Mouse (Mus musculus) cerebellum, adult 2 months (tissue): ENCODE data around the gene Ccdc144b. TPM values are rescaled to one million over a fixed set of nuclear protein-coding genes. Genes with fewer than 3 reads are reported as not detected.

Source experiments
- DNase-seq, 2 experiments: peaks; one replicate each; pipeline ENCODE4 v3.0.0; 2021
- H3K27ac ChIP-seq: fragments of 200-500 bp; 2 replicates; pipeline ENCODE4 v1.5.1; 2012; ENCODE audit warnings: low read length, control low read depth, inconsistent platforms; ENCODE audit not compliant: insufficient read depth
- H3K27me3 ChIP-seq: fragments of 200-500 bp; 2 replicates; pipeline ENCODE4 v1.6.1; 2012; ENCODE audit warnings: inconsistent platforms, mild to moderate bottlenecking, low read length, moderate library complexity; ENCODE audit not compliant: control insufficient read depth, insufficient read depth
- H3K4me1 ChIP-seq: fragments of 200-500 bp; 2 replicates; pipeline ENCODE4 v1.6.1; 2011; ENCODE audit warnings: low read length; ENCODE audit not compliant: control insufficient read depth, insufficient read depth
- H3K4me3 ChIP-seq: fragments of 200-500 bp; replicated peaks from 2 replicates; pipeline ENCODE3; 2011; ENCODE audit warnings: mild to moderate bottlenecking, low read depth, low read length, control low read depth; ENCODE audit not compliant: insufficient read depth
- CTCF ChIP-seq: fragments of 200-500 bp; IDR thresholded peaks from 2 replicates; pipeline ENCODE4 v1.5.1; 2011; ENCODE audit warnings: low read depth, mild to moderate bottlenecking, control low read depth, low read length, moderate library complexity, borderline replicate concordance; ENCODE audit not compliant: insufficient read depth
- POLR2A ChIP-seq: fragments of 200-500 bp; IDR thresholded peaks from 2 replicates; pipeline ENCODE4 v1.6.1; 2011; ENCODE audit warnings: low read length, control low read depth, borderline replicate concordance; ENCODE audit not compliant: insufficient read depth
- WGBS: fragments of 180-500 bp; shearing (Covaris S2); methylation state at CpG from one replicate; pipeline ENCODE4 v1.1.7; 2018; 5-methylcytosine and 5-hydroxymethylcytosine counted together
- polyA plus RNA-seq: library from polyadenylated mRNA; depleted of rRNA; stranded (reverse); fragments of >200 nt; gene quantifications from 2 replicates; pipeline ENCODE4 v1.2.3, GENCODE M21; 2012

The Ccdc144b gene
- polyA plus RNA-seq, 1 experiment = not detected

GRCm38 (mm10) chr3:36064592-36065061 lies 11.3 kb upstream of the Ccdc144b start:
- Histone ChIP-seq H3K4me1 (peaks cover 5% of the 10 kb centered on the region; the same call in 1 of the 2 replicates), H3K4me3 (no peak overlapping the region), H3K27me3 (no peaks in the 10 kb centered on the region), H3K27ac (no peak overlapping the region)
- no peak for TF ChIP-seq CTCF
- no peak for TF ChIP-seq POLR2A
- 95% methylated on average over 1 of the region's 1 CpGs for WGBS
- no peak for DNase-seq

- WGBS = 32% methylated on average over 8 of the region's 8 CpGs
- Histone ChIP-seq H3K4me1 (no peaks in the 10 kb centered on the region), H3K4me3 (no peak overlapping the region), H3K27ac (no peak overlapping the region), H3K27me3 (no peaks in the 10 kb centered on the region)
- peak; percentile 36 to 51 for DNase-seq
- TF ChIP-seq CTCF (peak; percentile 67), POLR2A (no peak)
Measured at GRCm38 (mm10) chr3:36060096-36060850, 6.9 kb upstream of the Ccdc144b start.

- WGBS = 71% methylated on average over 1 of the region's 1 CpGs
- Histone ChIP-seq H3K4me3 (no peak overlapping the region), H3K27me3 (no peaks in the 10 kb centered on the region), H3K27ac (no peak overlapping the region), H3K4me1 (no peaks in the 10 kb centered on the region)
- TF ChIP-seq CTCF = no peak
- TF ChIP-seq POLR2A = no peak
- DNase-seq = no peak
Measured at GRCm38 (mm10) chr3:36049106-36049505, 4.2 kb downstream of the Ccdc144b start.

DNA sequence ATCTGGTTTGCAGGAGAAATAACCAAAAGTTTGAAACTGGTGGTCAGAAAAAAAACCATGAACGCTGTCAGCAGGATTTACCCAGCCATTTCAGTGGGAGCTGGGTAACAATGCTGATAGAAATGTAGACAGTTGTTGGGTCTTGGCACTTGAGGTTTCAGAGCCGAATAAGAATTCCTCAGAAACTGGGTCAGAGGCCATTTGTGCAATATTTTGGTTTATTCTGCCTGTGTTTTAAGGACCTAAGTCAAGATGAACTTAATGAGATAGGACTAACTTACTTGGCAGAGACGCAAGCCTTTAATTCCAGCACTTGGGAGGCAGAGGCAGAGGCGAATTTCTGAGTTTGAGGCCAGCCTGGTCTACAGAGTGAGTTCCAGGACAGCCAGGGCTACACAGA lies 8.3 kb downstream of the Ccdc144b start:
- Histone ChIP-seq H3K27ac (no peak overlapping the region), H3K4me3 (no peak overlapping the region), H3K27me3 (no peaks in the 10 kb centered on the region), H3K4me1 (no peaks in the 10 kb centered on the region)
- DNase-seq = no peak
- 73% methylated on average over 4 of the region's 4 CpGs for WGBS
- no peak for TF ChIP-seq POLR2A

DNA sequence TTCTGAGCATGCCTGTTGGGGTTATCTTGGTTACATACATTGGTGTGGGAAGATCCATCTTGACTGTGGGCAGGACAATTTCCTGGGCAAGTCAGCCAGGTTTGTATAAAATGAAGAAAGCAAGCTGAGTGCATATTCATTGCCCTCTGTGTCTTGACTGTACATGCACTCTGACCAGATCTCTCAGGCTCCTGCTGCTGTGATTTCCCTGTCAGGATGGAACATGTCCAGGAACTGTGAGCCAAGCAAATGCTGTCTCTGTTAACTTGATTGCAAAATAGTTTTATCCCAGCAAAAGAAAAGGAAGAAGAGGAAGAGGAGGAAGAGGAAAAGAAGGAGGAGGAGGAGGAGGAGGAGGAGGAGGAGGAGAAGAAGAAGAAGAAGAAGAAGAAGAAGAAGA lies 8.8 kb downstream of the Ccdc144b start:
- Histone ChIP-seq H3K4me1 (no peaks in the 10 kb centered on the region), H3K27ac (no peak overlapping the region), H3K27me3 (no peaks in the 10 kb centered on the region), H3K4me3 (no peak overlapping the region)
- TF ChIP-seq CTCF (no peak), POLR2A (no peak)
- DNase-seq = no peak

- no peak for DNase-seq
- WGBS = 15% methylated on average over 6 of the region's 6 CpGs
- Histone ChIP-seq H3K4me3 (no peak overlapping the region), H3K27ac (no peak overlapping the region), H3K4me1 (no peaks in the 10 kb centered on the region), H3K27me3 (no peaks in the 10 kb centered on the region)
- no peak for TF ChIP-seq POLR2A
- TF ChIP-seq CTCF = no peak
Measured at GRCm38 (mm10) chr3:36031740-36032510, 21.4 kb downstream of the Ccdc144b start.

- no peak for DNase-seq
- H3K27ac ChIP-seq = no peak overlapping the region
- 92% methylated on average over 4 of the region's 4 CpGs for WGBS
- no peak for TF ChIP-seq POLR2A
- no peak for TF ChIP-seq CTCF
- H3K4me3 ChIP-seq = no peak overlapping the region
- H3K27me3 ChIP-seq = no peaks in the 10 kb centered on the region
- no peaks in the 10 kb centered on the region for H3K4me1 ChIP-seq
Measured at GRCm38 (mm10) chr3:36029993-36030392, 23.4 kb downstream of the Ccdc144b start.

- 86% methylated on average over 6 of the region's 6 CpGs for WGBS
- Histone ChIP-seq H3K27ac (no peak overlapping the region), H3K4me1 (no peaks in the 10 kb centered on the region), H3K4me3 (no peak overlapping the region), H3K27me3 (no peaks in the 10 kb centered on the region)
- no peak for TF ChIP-seq CTCF
- no peak for DNase-seq
Measured at GRCm38 (mm10) chr3:36025732-36026131, 27.6 kb downstream of the Ccdc144b start.
